Mouse (Mus musculus) MEL (cell line): ENCODE results near the gene Nrip3. TPM values are rescaled to one million over a fixed set of nuclear protein-coding genes. Genes with fewer than 3 reads are reported as not detected.
A peak's percentile ranks its signal among the peaks of the same experiment; 100 is the strongest.

Source experiments
- DNase-seq: peaks from one replicate; pipeline ENCODE4 v3.0.0; 2011; ENCODE audit warnings: low read depth, low spot score
- H3K27ac ChIP-seq: 2 replicates; pipeline ENCODE4 v1.5.1; 2012; ENCODE audit warnings: low read depth, mild to moderate bottlenecking, control low read depth, low read length, moderate library complexity; ENCODE audit not compliant: control insufficient read depth
- H3K27me3 ChIP-seq, 2 experiments: fragments of 150-350 bp in 1 of 2; sonication (generic) in 1 of 2; 2 replicates each; pipeline ENCODE4 v1.6.1; 2012; ENCODE audit warnings: low read length in 2 of 2, mild to moderate bottlenecking in 2 of 2, improper control_type of control experiment in 1 of 2, moderate library complexity in 1 of 2; ENCODE audit not compliant: insufficient read depth in 2 of 2, control insufficient read depth in 1 of 2
- H3K36me3 ChIP-seq, 2 experiments: 2 replicates each; pipeline ENCODE4 v1.6.1; 2012 to 2014; ENCODE audit warnings: low read length in 2 of 2, improper control_type of control experiment in 1 of 2, inconsistent platforms in 1 of 2, mild to moderate bottlenecking in 1 of 2; ENCODE audit not compliant: insufficient read depth in 2 of 2, control insufficient read depth in 1 of 2
- H3K4me1 ChIP-seq, 2 experiments: fragments of 150-350 bp in 1 of 2; sonication (generic) in 1 of 2; 2 replicates each; pipeline ENCODE4 v1.6.1; 2012; ENCODE audit warnings: low read length in 2 of 2, improper control_type of control experiment in 1 of 2, mild to moderate bottlenecking in 1 of 2; ENCODE audit not compliant: insufficient read depth in 2 of 2, control insufficient read depth in 1 of 2
- H3K4me3 ChIP-seq, 2 experiments: fragments of 150-350 bp in 1 of 2; sonication (generic) in 1 of 2; 2 replicates each; pipeline ENCODE4 v1.5.1; 2012; ENCODE audit warnings: low read depth in 2 of 2, low read length in 2 of 2, mild to moderate bottlenecking in 2 of 2, moderate library complexity in 2 of 2, control low read depth in 1 of 2, improper control_type of control experiment in 1 of 2; ENCODE audit not compliant: control insufficient read depth in 1 of 2, insufficient read depth in 1 of 2
- H3K79me2 ChIP-seq: 2 replicates; pipeline ENCODE4 v1.6.1; 2012; ENCODE audit warnings: mild to moderate bottlenecking, low read length, moderate library complexity; ENCODE audit not compliant: control insufficient read depth, poor library complexity, insufficient read depth
- H3K9ac ChIP-seq: 2 replicates; pipeline ENCODE4 v1.6.1; 2012; ENCODE audit warnings: low read depth, mild to moderate bottlenecking, control low read depth, low read length, moderate library complexity; ENCODE audit not compliant: control insufficient read depth, poor library complexity, severe bottlenecking
- H3K9me3 ChIP-seq: fragments of 150-350 bp; sonication (generic); replicated peaks from 2 replicates; pipeline ENCODE4 v1.6.1; 2012; ENCODE audit warnings: mild to moderate bottlenecking, low read length, improper control_type of control experiment, moderate library complexity; ENCODE audit not compliant: insufficient read depth
- BHLHE40 ChIP-seq: IDR thresholded peaks from 2 replicates; pipeline ENCODE4 v1.6.1; 2012; ENCODE audit warnings: low read depth, mild to moderate bottlenecking, inconsistent platforms, low read length, improper control_type of control experiment, borderline replicate concordance
- CHD1 ChIP-seq: IDR thresholded peaks from 2 replicates; pipeline ENCODE4 v1.6.1; 2012; ENCODE audit warnings: low read depth, mild to moderate bottlenecking, inconsistent platforms, low read length, improper control_type of control experiment
- CTCF ChIP-seq, 3 experiments: IDR thresholded peaks in 2 of 3; conservative IDR thresholded peaks in 1 of 3; 2 replicates each; pipeline ENCODE4 v1.5.1; 2011 to 2012; ENCODE audit warnings: low read length in 3 of 3, low read depth in 2 of 3, mild to moderate bottlenecking in 2 of 3, improper control_type of control experiment in 1 of 3, inconsistent platforms in 1 of 3, mixed read lengths in 1 of 3, moderate library complexity in 1 of 3; ENCODE audit not compliant: control insufficient read depth in 1 of 3, insufficient read depth in 1 of 3, poor library complexity in 1 of 3, severe bottlenecking in 1 of 3
- E2F4 ChIP-seq: IDR thresholded peaks from 2 replicates; pipeline ENCODE4 v1.6.1; 2011; ENCODE audit warnings: low read depth, low read length, improper control_type of control experiment, borderline replicate concordance
- ELF1 ChIP-seq: IDR thresholded peaks from 2 replicates; pipeline ENCODE4 v1.6.1; 2014; ENCODE audit warnings: low read depth, mild to moderate bottlenecking, inconsistent platforms, low read length, improper control_type of control experiment, moderate library complexity
- EP300 ChIP-seq, 2 experiments: IDR thresholded peaks; 2 replicates each; pipeline ENCODE4 v1.6.1; 2011; ENCODE audit warnings: improper control_type of control experiment in 2 of 2, low read length in 2 of 2, low read depth in 1 of 2, mild to moderate bottlenecking in 1 of 2
- GABPA ChIP-seq: IDR thresholded peaks from 2 replicates; pipeline ENCODE4 v1.6.1; 2012; ENCODE audit warnings: low read depth, mild to moderate bottlenecking, inconsistent platforms, low read length, improper control_type of control experiment, moderate library complexity
- GATA1 ChIP-seq: IDR thresholded peaks from 2 replicates; pipeline ENCODE4 v1.6.1; 2011; ENCODE audit warnings: low read depth, low read length, improper control_type of control experiment
- KAT2A ChIP-seq: conservative IDR thresholded peaks from 2 replicates; pipeline ENCODE4 v1.6.1; 2012; ENCODE audit warnings: low read depth, low read length, improper control_type of control experiment, inconsistent platforms
- MAFK ChIP-seq: IDR thresholded peaks from 2 replicates; pipeline ENCODE4 v1.6.1; 2011; ENCODE audit warnings: low read depth, mild to moderate bottlenecking, low read length, improper control_type of control experiment, borderline replicate concordance
- MAZ ChIP-seq: IDR thresholded peaks from 2 replicates; pipeline ENCODE4 v1.6.1; 2012; ENCODE audit warnings: low read depth, mild to moderate bottlenecking, inconsistent platforms, low read length, improper control_type of control experiment
- MXI1 ChIP-seq: IDR thresholded peaks from 2 replicates; pipeline ENCODE4 v1.6.1; 2011; ENCODE audit warnings: mild to moderate bottlenecking, low read depth, low read length, improper control_type of control experiment
- MYB ChIP-seq: IDR thresholded peaks from 2 replicates; pipeline ENCODE4 v1.6.1; 2011; ENCODE audit warnings: mild to moderate bottlenecking, low read depth, low read length, improper control_type of control experiment
- POLR2A ChIP-seq, 2 experiments: IDR thresholded peaks; 2 replicates each; pipeline ENCODE4 v1.6.1; 2011 to 2012; ENCODE audit warnings: low read length in 2 of 2, mild to moderate bottlenecking in 2 of 2, control low read depth in 1 of 2, improper control_type of control experiment in 1 of 2, low read depth in 1 of 2, moderate library complexity in 1 of 2; ENCODE audit not compliant: control insufficient read depth in 1 of 2, insufficient read depth in 1 of 2, poor library complexity in 1 of 2
- RAD21 ChIP-seq: IDR thresholded peaks from 2 replicates; pipeline ENCODE4 v1.6.1; 2011; ENCODE audit warnings: mild to moderate bottlenecking, low read depth, low read length, improper control_type of control experiment
- RCOR1 ChIP-seq: IDR thresholded peaks from 2 replicates; pipeline ENCODE4 v1.6.1; 2012; ENCODE audit warnings: low read depth, mild to moderate bottlenecking, inconsistent platforms, low read length, improper control_type of control experiment
- SIN3A ChIP-seq: IDR thresholded peaks from 2 replicates; pipeline ENCODE4 v1.6.1; 2012; ENCODE audit warnings: low read length, improper control_type of control experiment, inconsistent platforms
- TAL1 ChIP-seq: IDR thresholded peaks from 2 replicates; pipeline ENCODE4 v1.6.1; 2012; ENCODE audit warnings: mild to moderate bottlenecking, inconsistent platforms, low read length, moderate library complexity, mixed read lengths
- TBP ChIP-seq: IDR thresholded peaks from 2 replicates; pipeline ENCODE4 v1.8.0; 2011; ENCODE audit warnings: low read depth, low read length, improper control_type of control experiment
- UBTF ChIP-seq: IDR thresholded peaks from 2 replicates; pipeline ENCODE4 v1.6.1; 2012; ENCODE audit warnings: low read depth, mild to moderate bottlenecking, inconsistent platforms, low read length, improper control_type of control experiment, moderate library complexity, borderline replicate concordance; ENCODE audit not compliant: insufficient read depth
- USF2 ChIP-seq, 2 experiments: IDR thresholded peaks; 2 replicates each; pipeline ENCODE4 v1.6.1; 2011 to 2012; ENCODE audit warnings: improper control_type of control experiment in 2 of 2, low read length in 2 of 2, borderline replicate concordance in 1 of 2, inconsistent platforms in 1 of 2, low read depth in 1 of 2, mild to moderate bottlenecking in 1 of 2; ENCODE audit not compliant: insufficient read depth in 1 of 2
- ZKSCAN1 ChIP-seq: IDR thresholded peaks from 2 replicates; pipeline ENCODE4 v1.6.1; 2012; ENCODE audit warnings: low read depth, mild to moderate bottlenecking, inconsistent platforms, low read length, improper control_type of control experiment, moderate library complexity
- ZNF384 ChIP-seq: IDR thresholded peaks from 2 replicates; pipeline ENCODE4 v1.6.1; 2012; ENCODE audit warnings: low read depth, mild to moderate bottlenecking, inconsistent platforms, low read length, improper control_type of control experiment
- polyA plus RNA-seq, 2 experiments: library from polyadenylated mRNA; stranded (reverse) in 1 of 2; unstranded in 1 of 2; fragments of >175 nt in 1 of 2; fragments of >200 nt in 1 of 2; gene quantifications; 2 replicates each; pipeline versions ENCODE4 v1.2.1 to v1.2.4; 2012; ENCODE audit warnings: low replicate concordance in 2 of 2, low read depth in 1 of 2; ENCODE audit not compliant: insufficient read length in 2 of 2, insufficient read depth in 1 of 2, missing spikeins in 1 of 2
- total RNA-seq: library from RNA; depleted of rRNA; stranded (reverse); fragments of 300-350 nt; gene quantifications from 2 replicates; pipeline ENCODE4 v1.2.3, GENCODE M21; 2012

Nrip3 gene
- total and polyA plus RNA-seq, 3 experiments, result not detected

GRCm38 (mm10) chr7:109751427-109752007, 30.3 kb downstream of the Nrip3 start:
- peaks cover 1 to 15% of the 10 kb centered on the region in 2 experiments; a peak in 3 of 4 replicates for H3K36me3 ChIP-seq
- H3K9ac ChIP-seq, result peak overlapping the region; percentile 98
- peaks cover 11% of the 10 kb centered on the region for H3K79me2 ChIP-seq
- no peaks in the 10 kb centered on the region for H3K27me3 ChIP-seq
- H3K4me3 ChIP-seq, result peak overlapping the region; percentile 89
- peaks cover 8% of the 10 kb centered on the region in 2 experiments; a peak in 3 of 4 replicates for H3K4me1 ChIP-seq
- no peaks in the 10 kb centered on the region for H3K9me3 ChIP-seq
- TF ChIP-seq USF2 (IDR thresholded peaks at IDR 0.05; ENCODE audit: borderline replicate concordance in 1 of 2, insufficient read depth in 1 of 2, low read depth in 1 of 2, low read length in 2 of 2), result no peak
- no peak for TF ChIP-seq ZNF384
- TF ChIP-seq KAT2A, result no peak
- no peak for TF ChIP-seq TAL1
- no peak for TF ChIP-seq MYB
- TF ChIP-seq GABPA, result no peak
- TF ChIP-seq RAD21, result no peak
- no peak for TF ChIP-seq UBTF
- no peak for TF ChIP-seq SIN3A
- no peak for TF ChIP-seq E2F4
- no peak for TF ChIP-seq GATA1
- TF ChIP-seq ZKSCAN1, result no peak
- TF ChIP-seq MAFK, result no peak
- TF ChIP-seq, all 39 proteins: peak for 0
- peak; percentile 50 for DNase-seq
- H3K27ac ChIP-seq, result peak overlapping the region; percentile 18; the same call in 1 of the 2 replicates

- DNase-seq, result no peak
- Histone ChIP-seq H3K36me3 (peaks cover 3 to 5% of the 10 kb centered on the region in 2 experiments), H3K4me3 (no peak overlapping the region), H3K4me1 (peaks cover under 1 to 3% of the 10 kb centered on the region in 2 experiments; a peak in 1 of 4 replicates), H3K27ac (no peak overlapping the region), H3K27me3 (no peaks in the 10 kb centered on the region), H3K9ac (no peak overlapping the region), H3K79me2 (peaks cover 11% of the 10 kb centered on the region), H3K9me3 (no peaks in the 10 kb centered on the region)
- TF ChIP-seq EP300 (IDR thresholded peaks at IDR 0.05; ENCODE audit: low read depth in 1 of 2, low read length in 2 of 2), result no peak
- TF ChIP-seq MXI1, result no peak
- no peak for TF ChIP-seq ELF1
- no peak for TF ChIP-seq BHLHE40
- no peak for TF ChIP-seq RCOR1
- TF ChIP-seq ZNF384, result no peak
- TF ChIP-seq KAT2A, result no peak
- no peak for TF ChIP-seq USF2 (IDR thresholded peaks at IDR 0.05; ENCODE audit: borderline replicate concordance in 1 of 2, insufficient read depth in 1 of 2, low read depth in 1 of 2, low read length in 2 of 2)
- no peak for TF ChIP-seq TAL1
- no peak for TF ChIP-seq CHD1
- no peak for TF ChIP-seq TBP
- no peak; a peak in 1 of 6 replicates for TF ChIP-seq CTCF (IDR thresholded peaks at IDR 0.05 in 2 of 3, conservative IDR thresholded peaks at IDR 0.05 in 1 of 3; ENCODE audit: control insufficient read depth in 1 of 3, insufficient read depth in 1 of 3, low read depth in 2 of 3, low read length in 3 of 3, poor library complexity in 1 of 3, severe bottlenecking in 1 of 3)
- no peak for TF ChIP-seq POLR2A (IDR thresholded peaks at IDR 0.05; ENCODE audit: control insufficient read depth in 1 of 2, insufficient read depth in 1 of 2, low read depth in 1 of 2, low read length in 2 of 2, poor library complexity in 1 of 2)
- no peak for TF ChIP-seq MAZ
- no peak for TF ChIP-seq GATA1
- TF ChIP-seq E2F4, result no peak
Measured at GRCm38 (mm10) chr7:109747747-109748146, 34.1 kb downstream of the Nrip3 start.
